Mouse (Mus musculus) liver, embryonic 14.5 days (tissue): ENCODE results near the gene Bola3. TPM values are rescaled to one million over a fixed set of nuclear protein-coding genes. Genes with fewer than 3 reads are reported as not detected.

Experiments used
- ATAC-seq: fragments of 200-750 bp; cut with Nextera tagmentation; 2 replicates; pipeline ENCODE4 v1.8.0; 2017; ENCODE audit warnings: moderate number of reproducible peaks, mild to moderate bottlenecking, moderate library complexity; ENCODE audit not compliant: insufficient read depth
- DNase-seq, 3 experiments: peaks; one replicate each; pipeline ENCODE4 v3.0.0-alpha.2; 2012 to 2013; ENCODE audit warnings: low read depth in 3 of 3, low spot score in 3 of 3
- H3K27ac ChIP-seq: fragments of 300-500 bp; sonication (generic); 2 replicates; pipeline ENCODE4 v1.5.1; 2014; ENCODE audit warnings: moderate library complexity, mild to moderate bottlenecking, control low read depth, inconsistent platforms
- H3K27me3 ChIP-seq: fragments of 300-500 bp; sonication (generic); 2 replicates; pipeline ENCODE4 v1.6.1; 2014; ENCODE audit warnings: mild to moderate bottlenecking, low read length, moderate library complexity; ENCODE audit not compliant: control insufficient read depth, insufficient read depth
- H3K36me3 ChIP-seq: fragments of 300-500 bp; sonication (generic); replicated peaks from 2 replicates; pipeline ENCODE4 v1.6.1; 2014; ENCODE audit warnings: low read depth; ENCODE audit not compliant: control insufficient read depth, insufficient read depth
- H3K4me1 ChIP-seq, 2 experiments: fragments of 200-500 bp in 1 of 2; fragments of 300-500 bp in 1 of 2; sonication (generic) in 1 of 2; replicated peaks; 2 replicates each; pipeline ENCODE4 v1.6.1; 2012 to 2014; ENCODE audit warnings: antibody characterized with exemption in 1 of 2, inconsistent platforms in 1 of 2, low read length in 1 of 2; ENCODE audit not compliant: control insufficient read depth in 2 of 2, insufficient read depth in 2 of 2
- H3K4me2 ChIP-seq: fragments of 300-500 bp; sonication (generic); 2 replicates; pipeline ENCODE4 v1.6.1; 2014; ENCODE audit warnings: low read depth, mild to moderate bottlenecking, control low read depth, moderate library complexity
- H3K4me3 ChIP-seq, 2 experiments: fragments of 200-500 bp in 1 of 2; fragments of 300-500 bp in 1 of 2; sonication (generic) in 1 of 2; 2 replicates each; pipeline ENCODE4 v1.5.1; 2012 to 2014; ENCODE audit warnings: low read depth in 2 of 2, low read length in 2 of 2, mild to moderate bottlenecking in 2 of 2, control low read depth in 1 of 2, inconsistent platforms in 1 of 2, moderate library complexity in 1 of 2; ENCODE audit not compliant: insufficient read depth in 1 of 2
- H3K9ac ChIP-seq: fragments of 300-500 bp; sonication (generic); replicated peaks from 2 replicates; pipeline ENCODE4 v1.6.1; 2014; ENCODE audit warnings: mild to moderate bottlenecking, control low read depth, moderate library complexity
- H3K9me3 ChIP-seq: fragments of 300-500 bp; sonication (generic); 2 replicates; pipeline ENCODE4 v1.6.1; 2016; ENCODE audit warnings: low read length, mixed read lengths; ENCODE audit not compliant: control insufficient read depth
- CTCF ChIP-seq: IDR thresholded peaks from 2 replicates; pipeline ENCODE4 v1.5.1; 2016; ENCODE audit warnings: antibody characterized with exemption, low read depth, control low read depth
- EP300 ChIP-seq: IDR thresholded peaks from 2 replicates; pipeline ENCODE4 v1.6.1; 2016; ENCODE audit warnings: antibody characterized with exemption, low read depth
- WGBS: fragments of 180-500 bp; shearing (Covaris S2); extraction: QIAGEN DNeasy Blood & Tissue Kit; methylation state at CpG from one replicate; pipeline ENCODE4 v1.1.7; 2014; ENCODE audit not compliant: insufficient replicate concordance; 5-methylcytosine and 5-hydroxymethylcytosine counted together
- polyA plus RNA-seq, 2 experiments: library from polyadenylated mRNA; depleted of rRNA in 1 of 2; stranded (reverse) in 1 of 2; unstranded in 1 of 2; fragments of >200 nt; fragmentation: Nextera tagmentation in 1 of 2; extraction: Ambion mirVana in 1 of 2; gene quantifications; 2 replicates each; pipeline versions ENCODE4 v1.2.1 to v1.2.3; 2012 to 2014

The Bola3 gene
- polyA plus RNA-seq, 2 experiments, result 92.1 to 357 TPM

- peaks cover 28% of the 10 kb centered on the region for H3K36me3 ChIP-seq
- H3K27me3 ChIP-seq, result no peaks in the 10 kb centered on the region
- no peak for TF ChIP-seq CTCF
- TF ChIP-seq EP300, result peak; percentile 87
- peak within 1 kb of the TSS; percentile 96 for H3K9ac ChIP-seq
- ATAC-seq (peak; percentile 98), DNase-seq (peak; percentile 95 to 96 (median 95))
- no peaks in the 10 kb centered on the region for H3K9me3 ChIP-seq
- H3K4me3 ChIP-seq, result peak within 1 kb of the TSS; percentile 95 to 98
- under 1% methylated on average over 62 of the region's 65 CpGs for WGBS
- H3K4me2 ChIP-seq, result peak within 1 kb of the TSS; percentile 97
- H3K4me1 ChIP-seq, result peaks cover 15 to 17% of the 10 kb centered on the region in 2 experiments
- H3K27ac ChIP-seq, result peak within 1 kb of the TSS; percentile 93
Measured at GRCm38 (mm10) chr6:83325525-83326393, 23.2 kb upstream of the Bola3 start, which contains the start of the genes Mthfd2 and Mob1a. Mthfd2 (minus strand) TSS chr6:83325908. Mob1a (plus strand) TSS chr6:83326016.

GRCm38 (mm10) chr6:83326394-83326736 is 22.6 kb upstream of the Bola3 start:
- Histone ChIP-seq H3K4me3 (peak overlapping the region; percentile 95 to 98), H3K27ac (peak overlapping the region; percentile 85), H3K4me2 (peak overlapping the region; percentile 87), H3K9me3 (no peaks in the 10 kb centered on the region), H3K36me3 (peaks cover 34% of the 10 kb centered on the region), H3K27me3 (no peaks in the 10 kb centered on the region), H3K9ac (peak overlapping the region; percentile 96), H3K4me1 (peaks cover 15 to 17% of the 10 kb centered on the region in 2 experiments)
- DNase-seq, result no peak
- 2% methylated on average over 6 of the region's 6 CpGs for WGBS
- ATAC-seq, result peak; percentile 28
- no peak for TF ChIP-seq EP300
- 0 out of 2 replicates have a peak, but pooled peaks have one; percentile 12 for TF ChIP-seq CTCF

- DNase-seq, result no peak
- WGBS, result 22% methylated on average over 6 of the region's 6 CpGs
- Histone ChIP-seq H3K9ac (peak overlapping the region; percentile 96), H3K9me3 (no peaks in the 10 kb centered on the region), H3K27me3 (no peaks in the 10 kb centered on the region), H3K4me1 (peaks cover 15 to 17% of the 10 kb centered on the region in 2 experiments), H3K27ac (peak overlapping the region; percentile 85), H3K4me3 (peak overlapping the region; percentile 95 to 98), H3K36me3 (peaks cover 38% of the 10 kb centered on the region), H3K4me2 (peak overlapping the region; percentile 87)
- ATAC-seq, result no peak
- no peak for TF ChIP-seq EP300
- TF ChIP-seq CTCF, result no peak
Measured at GRCm38 (mm10) chr6:83326761-83327160, 22.2 kb upstream of the Bola3 start.

- H3K4me2 ChIP-seq, result peak overlapping the region; percentile 87
- H3K9ac ChIP-seq, result peak overlapping the region; percentile 96
- peaks cover 15 to 17% of the 10 kb centered on the region in 2 experiments for H3K4me1 ChIP-seq
- H3K9me3 ChIP-seq, result no peaks in the 10 kb centered on the region
- peak; percentile 48 for TF ChIP-seq CTCF
- TF ChIP-seq EP300, result no peak
- peaks cover 47% of the 10 kb centered on the region for H3K36me3 ChIP-seq
- 82% methylated on average over 3 of the region's 3 CpGs for WGBS
- DNase-seq (no peak), ATAC-seq (no peak)
- peak overlapping the region in 1 of 2 experiments; percentile 95; a peak in 2 of 4 replicates for H3K4me3 ChIP-seq
- H3K27me3 ChIP-seq, result no peaks in the 10 kb centered on the region
- H3K27ac ChIP-seq, result no peak overlapping the region
Measured at GRCm38 (mm10) chr6:83327591-83328190, 21.3 kb upstream of the Bola3 start.

GRCm38 (mm10) chr6:83341387-83341786 is 7.6 kb upstream of the Bola3 start:
- 77% methylated on average over 3 of the region's 3 CpGs for WGBS
- Histone ChIP-seq H3K4me2 (no peak overlapping the region), H3K27ac (no peak overlapping the region), H3K27me3 (no peaks in the 10 kb centered on the region), H3K9ac (no peak overlapping the region), H3K4me3 (no peak overlapping the region), H3K4me1 (no peaks in the 10 kb centered on the region), H3K36me3 (peaks cover 52% of the 10 kb centered on the region), H3K9me3 (no peaks in the 10 kb centered on the region)
- ATAC-seq (no peak), DNase-seq (no peak)
- TF ChIP-seq CTCF (no peak), EP300 (no peak)
